Mouse (Mus musculus) erythroblast, embryonic 14.5 days (primary cell): Measurements from ENCODE around the gene Eva1a.

Experiments
- GATA1 ChIP-seq: IDR thresholded peaks from 2 replicates; pipeline ENCODE4 v1.6.1; 2012; ENCODE audit warnings: low read length, inconsistent platforms, mixed read lengths
- TAL1 ChIP-seq: IDR thresholded peaks from 3 replicates; pipeline ENCODE4 v1.6.1; 2012; ENCODE audit warnings: low read length, inconsistent platforms, mixed read lengths

- TF ChIP-seq TAL1 = no peak
- TF ChIP-seq GATA1 = no peak
Measured at GRCm38 (mm10) chr6:82054854-82055253, 14.0 kb downstream of the Eva1a start.
